Mouse (Mus musculus) heart, embryonic 16.5 days (tissue): ENCODE measurements at regions not wholly inside any gene's neighbourhood (a gene's known extent, or its start where the extent isn't known, plus 50 kb on each side); places are given as distances from the start of the nearest gene placed in this dataset.

Experiments
- ATAC-seq: fragments of 200-750 bp; cut with Nextera tagmentation; replicated peaks from 2 replicates; pipeline ENCODE4 v1.8.0; 2017; ENCODE audit warnings: moderate number of reproducible peaks; ENCODE audit not compliant: insufficient read depth, low FRiP score; ENCODE audit errors: extremely low read depth
- H3K27ac ChIP-seq: fragments of 300-500 bp; sonication (generic); 2 replicates; pipeline ENCODE4 v1.5.1; 2014; ENCODE audit warnings: mild to moderate bottlenecking, low read length, control low read depth, moderate library complexity
- H3K27me3 ChIP-seq: fragments of 300-500 bp; sonication (generic); 2 replicates; pipeline ENCODE4 v1.6.1; 2014; ENCODE audit warnings: low read length, mixed read lengths; ENCODE audit not compliant: control insufficient read depth, insufficient read depth
- H3K36me3 ChIP-seq: fragments of 300-500 bp; sonication (generic); 2 replicates; pipeline ENCODE4 v1.6.1; 2014; ENCODE audit not compliant: control insufficient read depth, insufficient read depth
- H3K4me1 ChIP-seq: fragments of 300-500 bp; sonication (generic); 2 replicates; pipeline ENCODE4 v1.6.1; 2014; ENCODE audit warnings: low read length, mixed read lengths; ENCODE audit not compliant: control insufficient read depth, insufficient read depth
- H3K4me2 ChIP-seq: fragments of 300-500 bp; sonication (generic); 2 replicates; pipeline ENCODE4 v1.6.1; 2014; ENCODE audit warnings: low read depth, mild to moderate bottlenecking, control low read depth, low read length
- H3K4me3 ChIP-seq: fragments of 300-500 bp; sonication (generic); 2 replicates; pipeline ENCODE4 v1.5.1; 2014; ENCODE audit warnings: mild to moderate bottlenecking, control low read depth, low read length
- H3K9ac ChIP-seq: fragments of 300-500 bp; sonication (generic); 2 replicates; pipeline ENCODE4 v1.6.1; 2014; ENCODE audit warnings: low read length, control low read depth
- H3K9me3 ChIP-seq: fragments of 300-500 bp; sonication (generic); replicated peaks from 2 replicates; pipeline ENCODE4 v1.6.1; 2016; ENCODE audit warnings: low read length; ENCODE audit not compliant: control insufficient read depth
- WGBS: fragments of 180-500 bp; shearing (Covaris S2); extraction: QIAGEN DNeasy Blood & Tissue Kit; methylation state at CpG from one replicate; pipeline ENCODE4 v1.1.7; 2014; 5-methylcytosine and 5-hydroxymethylcytosine counted together

GRCm38 (mm10) chr3:78667374-78668023 lies 618.8 kb downstream of the Rapgef2 start:
- H3K27me3 ChIP-seq: no peaks in the 10 kb centered on the region
- no peak for ATAC-seq
- no peak overlapping the region for H3K4me3 ChIP-seq
- H3K9me3 ChIP-seq: no peaks in the 10 kb centered on the region
- H3K4me1 ChIP-seq: no peaks in the 10 kb centered on the region
- no peak overlapping the region for H3K9ac ChIP-seq
- H3K4me2 ChIP-seq: no peak overlapping the region
- WGBS: 68% methylated on average over 4 of the region's 4 CpGs
- no peak overlapping the region for H3K27ac ChIP-seq
- H3K36me3 ChIP-seq: no peaks in the 10 kb centered on the region

GRCm38 (mm10) chr3:78648115-78648514 lies 638.2 kb downstream of the Rapgef2 start:
- ATAC-seq: no peak
- 76% methylated on average over 2 of the region's 2 CpGs for WGBS
- H3K27ac ChIP-seq: no peak overlapping the region
- H3K36me3 ChIP-seq: no peaks in the 10 kb centered on the region
- no peaks in the 10 kb centered on the region for H3K4me1 ChIP-seq
- H3K9me3 ChIP-seq: no peaks in the 10 kb centered on the region
- H3K27me3 ChIP-seq: no peaks in the 10 kb centered on the region
- H3K4me3 ChIP-seq: no peak overlapping the region
- H3K9ac ChIP-seq: no peak overlapping the region
- H3K4me2 ChIP-seq: no peak overlapping the region

- Histone ChIP-seq H3K27me3 (no peaks in the 10 kb centered on the region), H3K4me1 (no peaks in the 10 kb centered on the region), H3K36me3 (no peaks in the 10 kb centered on the region), H3K4me2 (no peak overlapping the region), H3K27ac (no peak overlapping the region), H3K4me3 (no peak overlapping the region), H3K9me3 (peaks cover 12% of the 10 kb centered on the region), H3K9ac (no peak overlapping the region)
- no peak for ATAC-seq
- 49% methylated on average over 4 of the region's 4 CpGs for WGBS
Observed at GRCm38 (mm10) chr3:78635386-78635785, 650.9 kb downstream of the Rapgef2 start.

GRCm38 (mm10) chr3:78618900-78619299 lies 667.4 kb downstream of the Rapgef2 start:
- H3K4me3 ChIP-seq: no peak overlapping the region
- H3K27me3 ChIP-seq: no peaks in the 10 kb centered on the region
- H3K4me2 ChIP-seq: no peak overlapping the region
- H3K36me3 ChIP-seq: no peaks in the 10 kb centered on the region
- H3K4me1 ChIP-seq: no peaks in the 10 kb centered on the region
- no peaks in the 10 kb centered on the region for H3K9me3 ChIP-seq
- H3K27ac ChIP-seq: no peak overlapping the region
- ATAC-seq: no peak
- 40% methylated on average over 3 of the region's 3 CpGs for WGBS
- no peak overlapping the region for H3K9ac ChIP-seq

- Histone ChIP-seq H3K4me1 (0 out of 2 replicates have a peak, but pooled peaks cover 3% of the 10 kb centered on the region), H3K4me2 (peak overlapping the region; percentile 50), H3K9me3 (no peaks in the 10 kb centered on the region), H3K9ac (no peak overlapping the region), H3K27me3 (no peaks in the 10 kb centered on the region), H3K36me3 (no peaks in the 10 kb centered on the region), H3K4me3 (peak overlapping the region; percentile 8; the same call in 1 of the 2 replicates), H3K27ac (no peak overlapping the region)
- ATAC-seq: peak; percentile 80
- 8% methylated on average over 6 of the region's 6 CpGs for WGBS
Observed at GRCm38 (mm10) chr3:78594718-78595236, 691.5 kb downstream of the Rapgef2 start.

GRCm38 (mm10) chr3:78594305-78594704 lies 692.0 kb downstream of the Rapgef2 start:
- peak overlapping the region; percentile 50 for H3K4me2 ChIP-seq

GRCm38 (mm10) chr3:78586639-78587038 lies 699.7 kb downstream of the Rapgef2 start:
- 77% methylated on average over 1 of the region's 1 CpGs for WGBS
- no peaks in the 10 kb centered on the region for H3K27me3 ChIP-seq

More at GRCm38 (mm10) chr3:78594305-78594704, 692.0 kb downstream of the Rapgef2 start:
- Histone ChIP-seq H3K4me1 (0 out of 2 replicates have a peak, but pooled peaks cover 3% of the 10 kb centered on the region), H3K9me3 (no peaks in the 10 kb centered on the region), H3K27ac (no peak overlapping the region), H3K4me3 (peak overlapping the region; percentile 8; the same call in 1 of the 2 replicates), H3K9ac (no peak overlapping the region), H3K36me3 (no peaks in the 10 kb centered on the region), H3K27me3 (no peaks in the 10 kb centered on the region)
- no peak for ATAC-seq
- WGBS: 52% methylated on average over 11 of the region's 11 CpGs

GRCm38 (mm10) chr3:78581868-78582267 lies 704.4 kb downstream of the Rapgef2 start:
- no peak overlapping the region for H3K27ac ChIP-seq
- peak; percentile 72; the same call in 1 of the 2 replicates for ATAC-seq
- no peaks in the 10 kb centered on the region for H3K9me3 ChIP-seq
- 3% methylated on average over 1 of the region's 1 CpGs for WGBS
- H3K4me2 ChIP-seq: no peak overlapping the region
- no peaks in the 10 kb centered on the region for H3K27me3 ChIP-seq
- no peak overlapping the region for H3K9ac ChIP-seq
- H3K36me3 ChIP-seq: no peaks in the 10 kb centered on the region
- peaks cover 3% of the 10 kb centered on the region; the same call in 1 of the 2 replicates for H3K4me1 ChIP-seq
- H3K4me3 ChIP-seq: no peak overlapping the region

More at GRCm38 (mm10) chr3:78586639-78587038, 699.7 kb downstream of the Rapgef2 start:
- Histone ChIP-seq H3K4me2 (no peak overlapping the region), H3K27ac (no peak overlapping the region), H3K36me3 (no peaks in the 10 kb centered on the region), H3K4me3 (no peak overlapping the region), H3K9ac (no peak overlapping the region), H3K4me1 (no peaks in the 10 kb centered on the region; the same call in 1 of the 2 replicates), H3K9me3 (no peaks in the 10 kb centered on the region)
- ATAC-seq: no peak

GRCm38 (mm10) chr3:78581100-78581499 lies 705.2 kb downstream of the Rapgef2 start:
- Histone ChIP-seq H3K9me3 (no peaks in the 10 kb centered on the region), H3K27me3 (no peaks in the 10 kb centered on the region), H3K4me2 (no peak overlapping the region), H3K4me3 (no peak overlapping the region), H3K27ac (no peak overlapping the region), H3K9ac (no peak overlapping the region), H3K4me1 (peaks cover 3% of the 10 kb centered on the region; the same call in 1 of the 2 replicates), H3K36me3 (no peaks in the 10 kb centered on the region)
- 25% methylated on average over 3 of the region's 3 CpGs for WGBS
- 0 out of 2 replicates have a peak, but pooled peaks have one; percentile 28 for ATAC-seq
